Mouse (Mus musculus): ENCODE measurements around the gene Large1.

GRCm38 (mm10) chr8:73053878-73054277, 299.5 kb downstream of the Large1 start:
- TF ChIP-seq CTCF (IDR thresholded peaks at IDR 0.05; ENCODE audit: low read depth, low read length), result no peak
- no peak for TF ChIP-seq GATA1 (IDR thresholded peaks at IDR 0.05; ENCODE audit: borderline replicate concordance, low read length)
- no peak for TF ChIP-seq TAL1 (conservative IDR thresholded peaks at IDR 0.05; ENCODE audit: low read depth, low read length)
- TF ChIP-seq GATA2 (IDR thresholded peaks at IDR 0.05; ENCODE audit: borderline replicate concordance, low read depth, low read length), result no peak
